Mouse (Mus musculus) CH12.LX (cell line): ENCODE data around the gene Hist1h2ab. TPM values are rescaled to one million over a fixed set of nuclear protein-coding genes. Genes with fewer than 3 reads are reported as not detected.

ENCODE experiments used
- DNase-seq: peaks from one replicate; pipeline ENCODE4 v3.0.0-alpha.2; 2013; ENCODE audit errors: extremely low read depth
- H3K27ac ChIP-seq: 2 replicates; pipeline ENCODE4 v1.5.1; 2012; ENCODE audit warnings: low read depth, mild to moderate bottlenecking, control low read depth, moderate library complexity; ENCODE audit not compliant: insufficient read depth
- H3K27me3 ChIP-seq: replicated peaks from 2 replicates; pipeline ENCODE3; 2012; ENCODE audit warnings: inconsistent platforms
- H3K36me3 ChIP-seq, 2 experiments: replicated peaks in 1 of 2; 2 replicates each; pipeline versions ENCODE3 to v1.6.1; 2012; ENCODE audit warnings: inconsistent platforms in 1 of 2, low read length in 1 of 2, mild to moderate bottlenecking in 1 of 2, mixed read lengths in 1 of 2, moderate library complexity in 1 of 2; ENCODE audit not compliant: control insufficient read depth in 1 of 2, insufficient read depth in 1 of 2
- H3K4me1 ChIP-seq, 2 experiments: 2 replicates each; pipeline ENCODE4 v1.6.1; 2012; ENCODE audit warnings: inconsistent platforms in 1 of 2, moderate library complexity in 1 of 2; ENCODE audit not compliant: insufficient read depth in 2 of 2, control insufficient read depth in 1 of 2
- H3K4me2 ChIP-seq: 2 replicates; pipeline ENCODE4 v1.6.1; 2012; ENCODE audit warnings: low read depth, mild to moderate bottlenecking, control low read depth; ENCODE audit not compliant: poor library complexity, insufficient read depth, severe bottlenecking
- H3K4me3 ChIP-seq, 3 experiments: fragments of 150-350 bp in 1 of 3; sonication (generic) in 1 of 3; replicated peaks in 1 of 3; 2 replicates each; pipeline versions ENCODE3 to v1.5.1; 2011 to 2012; ENCODE audit warnings: low read depth in 2 of 3, low read length in 2 of 3, mild to moderate bottlenecking in 2 of 3, moderate library complexity in 2 of 3, control low read depth in 1 of 3, improper control_type of control experiment in 1 of 3, inconsistent platforms in 1 of 3, mixed read lengths in 1 of 3; ENCODE audit not compliant: poor library complexity in 1 of 3
- H3K79me2 ChIP-seq: replicated peaks from 2 replicates; pipeline ENCODE4 v1.6.1; 2012; ENCODE audit warnings: mild to moderate bottlenecking, moderate library complexity; ENCODE audit not compliant: control insufficient read depth, poor library complexity, insufficient read depth, severe bottlenecking; ENCODE audit errors: extremely low read depth
- H3K9ac ChIP-seq: 2 replicates; pipeline ENCODE4 v1.6.1; 2012; ENCODE audit warnings: low read depth, mild to moderate bottlenecking, control low read depth, moderate library complexity; ENCODE audit not compliant: insufficient read depth
- H3K9me3 ChIP-seq: replicated peaks from 2 replicates; pipeline ENCODE3; 2012; ENCODE audit warnings: low read length, inconsistent platforms, mixed read lengths
- CHD1 ChIP-seq: IDR thresholded peaks from 2 replicates; pipeline ENCODE4 v1.6.1; 2012; ENCODE audit warnings: low read depth, low read length, improper control_type of control experiment, inconsistent platforms
- CHD2 ChIP-seq: IDR thresholded peaks from 2 replicates; pipeline ENCODE4 v1.6.1; 2011; ENCODE audit warnings: low read length, improper control_type of control experiment
- CTCF ChIP-seq, 2 experiments: IDR thresholded peaks in 1 of 2; conservative IDR thresholded peaks in 1 of 2; 2 replicates each; pipeline ENCODE4 v1.5.1; 2011 to 2012; ENCODE audit warnings: low read depth in 2 of 2, low read length in 2 of 2, improper control_type of control experiment in 1 of 2, inconsistent platforms in 1 of 2, mild to moderate bottlenecking in 1 of 2, moderate library complexity in 1 of 2
- E2F4 ChIP-seq: IDR thresholded peaks from 2 replicates; pipeline ENCODE4 v1.6.1; 2011; ENCODE audit warnings: low read depth, low read length, improper control_type of control experiment; ENCODE audit not compliant: insufficient replicate concordance
- EP300 ChIP-seq: IDR thresholded peaks from 2 replicates; pipeline ENCODE4 v1.6.1; 2011; ENCODE audit warnings: low read length, improper control_type of control experiment
- ETS1 ChIP-seq: conservative IDR thresholded peaks from 2 replicates; pipeline ENCODE4 v1.6.1; 2012; ENCODE audit warnings: low read depth, mild to moderate bottlenecking, inconsistent platforms, low read length, improper control_type of control experiment, moderate library complexity
- GABPA ChIP-seq: IDR thresholded peaks from 2 replicates; pipeline ENCODE4 v1.6.1; 2012; ENCODE audit warnings: low read depth, low read length, improper control_type of control experiment, inconsistent platforms; ENCODE audit not compliant: insufficient replicate concordance
- HCFC1 ChIP-seq: IDR thresholded peaks from 2 replicates; pipeline ENCODE4 v1.6.1; 2012; ENCODE audit warnings: low read depth, mild to moderate bottlenecking, inconsistent platforms, low read length, improper control_type of control experiment
- IRF4 ChIP-seq: IDR thresholded peaks from 2 replicates; pipeline ENCODE4 v1.6.1; 2014; ENCODE audit warnings: low read depth, mild to moderate bottlenecking, inconsistent platforms, low read length, improper control_type of control experiment
- JUND ChIP-seq: conservative IDR thresholded peaks from 2 replicates; pipeline ENCODE4 v1.6.1; 2011; ENCODE audit warnings: low read depth, low read length, improper control_type of control experiment
- KAT2A ChIP-seq: IDR thresholded peaks from 2 replicates; pipeline ENCODE4 v1.6.1; 2012; ENCODE audit warnings: low read length, improper control_type of control experiment, inconsistent platforms; ENCODE audit not compliant: insufficient replicate concordance
- MAFK ChIP-seq: IDR thresholded peaks from 2 replicates; pipeline ENCODE4 v1.6.1; 2011; ENCODE audit warnings: low read length, improper control_type of control experiment; ENCODE audit not compliant: insufficient replicate concordance
- MEF2A ChIP-seq: IDR thresholded peaks from 2 replicates; pipeline ENCODE4 v1.6.1; 2014; ENCODE audit warnings: low read depth, mild to moderate bottlenecking, inconsistent platforms, low read length, improper control_type of control experiment, borderline replicate concordance
- MXI1 ChIP-seq: IDR thresholded peaks from 2 replicates; pipeline ENCODE4 v1.6.1; 2011; ENCODE audit warnings: mild to moderate bottlenecking, low read depth, low read length, improper control_type of control experiment
- MYC ChIP-seq: IDR thresholded peaks from 2 replicates; pipeline ENCODE4 v1.6.1; 2011; ENCODE audit warnings: low read depth, mild to moderate bottlenecking, improper control_type of control experiment, low read length
- NELFE ChIP-seq: IDR thresholded peaks from 2 replicates; pipeline ENCODE4 v1.6.1; 2011; ENCODE audit warnings: low read depth, low read length, improper control_type of control experiment
- NRF1 ChIP-seq: IDR thresholded peaks from 2 replicates; pipeline ENCODE4 v1.6.1; 2014; ENCODE audit warnings: low read depth, mild to moderate bottlenecking, inconsistent platforms, low read length, improper control_type of control experiment, moderate library complexity
- POLR2A ChIP-seq: IDR thresholded peaks from 2 replicates; pipeline ENCODE4 v1.6.1; 2011; ENCODE audit warnings: low read depth, mild to moderate bottlenecking, improper control_type of control experiment, low read length
- POLR2AphosphoS2 ChIP-seq: IDR thresholded peaks from 2 replicates; pipeline ENCODE4 v1.6.1; 2011; ENCODE audit warnings: low read depth, low read length, improper control_type of control experiment
- RAD21 ChIP-seq: IDR thresholded peaks from 2 replicates; pipeline ENCODE4 v1.6.1; 2011; ENCODE audit warnings: low read depth, mild to moderate bottlenecking, low read length, improper control_type of control experiment, moderate library complexity
- RCOR1 ChIP-seq: conservative IDR thresholded peaks from 2 replicates; pipeline ENCODE4 v1.6.1; 2012; ENCODE audit warnings: low read depth, mild to moderate bottlenecking, inconsistent platforms, low read length, improper control_type of control experiment
- SMC3 ChIP-seq: IDR thresholded peaks from 2 replicates; pipeline ENCODE4 v1.6.1; 2011; ENCODE audit warnings: low read depth, low read length, improper control_type of control experiment
- TCF12 ChIP-seq: IDR thresholded peaks from 2 replicates; pipeline ENCODE4 v1.6.1; 2014; ENCODE audit warnings: low read depth, mild to moderate bottlenecking, inconsistent platforms, low read length, improper control_type of control experiment
- UBTF ChIP-seq: IDR thresholded peaks from 2 replicates; pipeline ENCODE4 v1.6.1; 2012; ENCODE audit warnings: low read depth, mild to moderate bottlenecking, inconsistent platforms, low read length, improper control_type of control experiment, moderate library complexity
- USF1 ChIP-seq: IDR thresholded peaks from 2 replicates; pipeline ENCODE4 v1.6.1; 2014; ENCODE audit warnings: low read depth, mild to moderate bottlenecking, inconsistent platforms, low read length, improper control_type of control experiment
- USF2 ChIP-seq: conservative IDR thresholded peaks from 2 replicates; pipeline ENCODE4 v1.6.1; 2011; ENCODE audit warnings: low read depth, low read length, improper control_type of control experiment
- dilution Hi-C: fragments of 300-500 bp; cut with MboI; formaldehyde crosslinking; loops from 2 replicates; pipeline ENCODE4 v1.14.3; 2020; ENCODE audit warnings: low sequenced_read_pairs; ENCODE audit not compliant: extremely low pct_unique_long_range_greater_than_20kb, extremely low pct_ligation_motif_present
- in situ Hi-C: fragments of 300-500 bp; cut with MboI; formaldehyde crosslinking; loops from 3 replicates; pipeline ENCODE4 v1.14.3; 2019; ENCODE audit warnings: low sequenced_read_pairs, low pct_ligation_motif_present, low pct_unique_long_range_greater_than_20kb, mixed read lengths
- polyA plus RNA-seq: library from polyadenylated mRNA; unstranded; fragments of >175 nt; gene quantifications from 2 replicates; pipeline ENCODE4 v1.2.1, GENCODE M21; 2012; ENCODE audit warnings: low read depth; ENCODE audit not compliant: insufficient read length
- total RNA-seq, 2 experiments: library from RNA; depleted of rRNA; stranded (reverse); fragments of 300-350 nt in 1 of 2; fragments of >200 nt in 1 of 2; gene quantifications; 2 replicates each; pipeline ENCODE4 v1.2.3; 2012 to 2014

The Hist1h2ab gene
- total and polyA plus RNA-seq, 3 experiments, result 2.9 to 2,243 (median 32.6) TPM

- dilution Hi-C loops (no loop called here), in situ Hi-C loops (no loop called here)
- Histone ChIP-seq H3K79me2 (no peaks in the 10 kb centered on the region), H3K4me1 (peaks cover 12 to 67% of the 10 kb centered on the region in 2 experiments), H3K36me3 (no peaks in the 10 kb centered on the region), H3K27me3 (no peaks in the 10 kb centered on the region), H3K27ac (no peak overlapping the region), H3K9me3 (no peaks in the 10 kb centered on the region), H3K4me2 (no peak overlapping the region), H3K4me3 (no peak overlapping the region), H3K9ac (no peak overlapping the region)
- no peak for DNase-seq
- TF ChIP-seq EP300, result no peak
These were observed 44.2 kb upstream of the Hist1h2ab start for GRCm38 (mm10) chr13:23706771-23707170.

GRCm38 (mm10) chr13:23708041-23708440 lies 42.9 kb upstream of the Hist1h2ab start:
- in situ Hi-C loops, result no loop called here
- no peak overlapping the region for H3K4me2 ChIP-seq
- no peaks in the 10 kb centered on the region for H3K79me2 ChIP-seq
- no peak for DNase-seq
- H3K27ac ChIP-seq, result no peak overlapping the region
- H3K36me3 ChIP-seq, result no peaks in the 10 kb centered on the region
- H3K9me3 ChIP-seq, result no peaks in the 10 kb centered on the region
- H3K4me3 ChIP-seq, result no peak overlapping the region
- no peak overlapping the region for H3K9ac ChIP-seq
- peaks cover 15 to 61% of the 10 kb centered on the region in 2 experiments for H3K4me1 ChIP-seq
- TF ChIP-seq KAT2A (no peak), ETS1 (no peak), MAFK (no peak), RCOR1 (no peak), POLR2A (no peak), TCF12 (no peak), SMC3 (no peak), RAD21 (no peak), GABPA (no peak), MYC (no peak), POLR2AphosphoS2 (no peak), UBTF (no peak), IRF4 (no peak)
- dilution Hi-C loops, result no loop called here
- H3K27me3 ChIP-seq, result no peaks in the 10 kb centered on the region

- Histone ChIP-seq H3K79me2 (no peaks in the 10 kb centered on the region), H3K9ac (no peak overlapping the region), H3K4me2 (no peak overlapping the region), H3K27ac (no peak overlapping the region), H3K27me3 (no peaks in the 10 kb centered on the region), H3K36me3 (no peaks in the 10 kb centered on the region), H3K4me3 (no peak overlapping the region), H3K4me1 (peaks cover 15 to 55% of the 10 kb centered on the region in 2 experiments), H3K9me3 (no peaks in the 10 kb centered on the region)
- dilution Hi-C loops, result no loop called here
- TF ChIP-seq CTCF (conservative IDR thresholded peaks at IDR 0.05 in 1 of 2, IDR thresholded peaks at IDR 0.05 in 1 of 2; ENCODE audit: low read depth in 2 of 2, low read length in 2 of 2) (no peak), MYC (no peak), USF1 (no peak), HCFC1 (no peak), MEF2A (no peak), NELFE (no peak), CHD2 (no peak), IRF4 (no peak), USF2 (no peak), CHD1 (no peak), MXI1 (no peak), NRF1 (no peak), ETS1 (no peak), RCOR1 (no peak), RAD21 (no peak), JUND (no peak), E2F4 (no peak)
- no peak for DNase-seq
- in situ Hi-C loops, result no loop called here
These were observed 42.3 kb upstream of the Hist1h2ab start for GRCm38 (mm10) chr13:23708654-23709053.
